In genomic region chr9:79437636-79438035, GRCm38 (mm10) we compare ENCODE assay signal across 16 mouse cellular contexts.
"Had no signal": no experiment of that assay in that cellular context is flagged by ENCODE, and none has a peak within 500 bp of the region (broad histone marks: within the 10 kb centered on the region; RNA-seq: fewer than 3 reads in every experiment).

No protein-coding gene starts in this region.

- H3K9me3 ChIP-seq: midbrain, embryonic 10.5 days; midbrain, embryonic 12.5 days; neural tube, embryonic 13.5 days; stomach, embryonic 15.5 days had no signal

- H3K36me3 ChIP-seq: midbrain, embryonic 10.5 days; midbrain, embryonic 12.5 days; neural tube, embryonic 13.5 days; stomach, embryonic 15.5 days had no signal

- H3K27me3 ChIP-seq: midbrain, embryonic 12.5 days; neural tube, embryonic 13.5 days; stomach, embryonic 15.5 days had no signal

- ATAC-seq: midbrain, embryonic 16.5 days had no signal

- H3K9ac ChIP-seq: lung, embryonic 14.5 days; midbrain, embryonic 12.5 days; neural tube, embryonic 13.5 days; stomach, embryonic 15.5 days had no signal

- DNase-seq: lung, adult 18-20 months; lung, embryonic 14.5 days; lung, postnatal 10 days; lung, postnatal 4 days; midbrain, embryonic 14.5 days; right cerebral cortex, postnatal 14 days; thymus, adult 2 months; thymus, postnatal 25 days; thymus, postnatal 4 days had no signal

- H3K27ac ChIP-seq: midbrain, embryonic 10.5 days; midbrain, embryonic 12.5 days; neural tube, embryonic 13.5 days; stomach, embryonic 15.5 days; stomach, postnatal 0 days had no signal

- H3K4me3 ChIP-seq: midbrain, embryonic 10.5 days; midbrain, embryonic 12.5 days; myocyte; neural tube, embryonic 13.5 days; stomach, embryonic 15.5 days had no signal

- H3K4me1 ChIP-seq: midbrain, embryonic 10.5 days; midbrain, embryonic 12.5 days; neural tube, embryonic 13.5 days had no signal

- H3K4me2 ChIP-seq: lung, embryonic 14.5 days; midbrain, embryonic 12.5 days; neural tube, embryonic 13.5 days; stomach, embryonic 15.5 days had no signal
